Mouse (Mus musculus) CD4-positive, CD25-positive, alpha-beta regulatory T cell, adult 2 months (primary cell): ENCODE data around the gene Spdye4b.

Source experiments
- DNase-seq: peaks from one replicate; pipeline ENCODE4 v3.0.0-alpha.2; 2012; ENCODE audit warnings: low read depth, low spot score

Gene Spdye4b

DNA sequence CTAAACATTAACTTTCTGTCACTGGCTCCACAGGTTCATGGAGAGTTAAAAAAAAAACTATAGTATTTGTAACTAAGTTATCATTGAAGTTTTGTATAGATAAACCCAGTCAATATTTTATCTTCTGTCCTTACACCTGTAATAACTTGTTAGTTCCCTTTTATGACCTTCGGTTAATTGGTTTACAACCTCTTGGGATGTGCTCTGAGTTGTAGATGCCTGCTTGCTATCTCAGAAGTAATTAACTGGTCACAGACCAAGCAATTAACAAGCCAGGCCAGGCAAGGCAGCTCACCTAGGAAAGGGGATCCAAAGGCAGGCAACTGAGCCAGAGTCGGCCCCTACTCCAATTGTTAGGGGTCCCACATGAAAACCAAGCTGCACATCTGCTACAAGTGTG is 33.0 kb downstream of the Spdye4b start:
- DNase-seq: no peak

DNA sequence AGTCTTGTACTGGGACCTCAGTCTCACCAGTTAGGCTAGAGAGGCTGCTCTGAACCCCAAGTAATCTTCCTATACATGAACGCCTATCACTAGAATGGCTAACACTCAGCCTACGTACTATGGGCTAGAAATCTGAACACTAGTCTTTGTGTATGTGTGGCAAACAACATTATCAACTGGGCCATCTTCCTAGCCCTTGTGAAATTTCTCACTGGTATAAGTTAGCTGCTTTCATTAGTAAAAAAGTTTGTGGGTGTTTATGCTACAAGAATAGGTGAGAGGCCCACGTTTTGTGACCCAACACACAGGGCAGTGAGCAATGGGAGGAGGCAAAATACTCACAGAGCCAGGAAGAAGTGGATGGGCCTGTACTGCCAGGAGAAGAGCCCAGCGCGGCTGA is 40.2 kb downstream of the Spdye4b start:
- no peak for DNase-seq

DNA sequence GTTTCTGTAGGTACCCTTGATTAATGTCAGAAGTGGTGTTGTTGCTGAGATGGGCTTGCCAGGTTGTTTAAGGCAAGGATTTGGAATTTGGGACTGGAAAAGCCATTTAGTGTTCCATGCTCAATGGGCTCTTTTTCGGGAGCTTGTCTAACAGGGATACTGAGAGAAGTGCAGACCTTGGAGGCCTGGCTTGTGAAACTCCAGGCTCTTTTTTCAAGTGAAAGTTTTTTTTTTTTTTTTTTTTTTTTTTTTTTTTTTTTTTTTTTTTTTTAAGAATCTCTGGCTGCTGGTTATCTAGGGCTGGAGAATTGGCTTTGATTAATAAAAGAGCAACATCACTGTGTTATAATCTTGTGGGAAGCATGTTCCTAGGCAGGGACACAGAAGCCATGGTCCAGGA is 41.5 kb downstream of the Spdye4b start:
- DNase-seq: no peak

DNA sequence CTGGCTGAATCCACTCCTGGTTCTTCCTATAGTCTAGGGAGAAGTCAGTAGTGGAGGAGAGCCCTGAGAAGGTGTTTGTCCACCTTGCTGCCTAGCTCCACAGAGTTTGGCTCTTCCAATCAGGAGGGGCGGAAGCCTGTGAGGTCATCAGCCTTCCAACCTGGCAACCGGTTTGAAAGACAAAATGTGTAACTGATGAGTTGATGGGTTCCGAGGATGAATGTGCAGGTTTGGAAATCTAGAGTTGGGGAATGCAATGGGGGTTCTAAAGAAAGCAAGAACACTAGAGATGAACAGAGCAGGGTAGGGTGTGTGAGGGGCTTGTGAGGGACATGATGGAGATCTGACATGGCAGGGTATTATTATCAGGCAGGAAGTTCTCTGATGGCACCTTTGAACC is 46.0 kb downstream of the Spdye4b start, which contains the start of gene Spdye4a:
Gene Spdye4a, minus strand, starts transcription at position 101 of the 400 bp plus-strand sequence.
- DNase-seq: no peak

DNA sequence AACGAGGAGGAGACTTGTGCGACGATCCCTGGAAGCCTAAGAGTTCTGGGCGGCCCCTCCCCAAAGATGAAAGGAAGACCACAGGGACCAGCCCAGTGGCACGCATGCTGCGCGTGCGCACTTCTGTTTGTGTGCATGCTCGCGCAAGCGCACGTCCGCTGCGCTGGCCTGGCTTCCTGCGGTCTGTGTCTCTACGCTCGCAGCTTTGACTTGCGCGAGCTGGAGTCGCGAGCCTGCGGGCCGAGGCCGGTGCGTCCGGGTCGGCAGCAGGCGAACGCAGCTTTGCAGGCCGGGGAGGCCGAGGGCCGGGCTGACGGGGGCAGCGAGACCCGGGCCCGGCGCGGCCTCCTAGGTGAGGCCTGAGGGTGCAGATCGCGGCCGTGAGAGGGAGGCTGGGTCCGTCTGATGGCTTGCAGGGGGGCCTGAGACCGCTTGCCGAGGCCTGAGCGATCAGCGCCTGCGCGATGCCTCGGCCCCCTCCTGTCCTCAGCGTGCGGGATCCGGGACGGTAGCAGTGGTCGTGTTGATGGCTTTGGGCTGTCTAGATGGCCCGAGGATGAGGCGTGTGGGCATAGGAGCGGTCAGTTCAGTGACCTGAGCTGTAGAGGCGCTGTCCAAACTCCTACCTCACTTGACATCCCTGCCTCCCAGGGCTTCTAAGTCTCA is 54.3 kb downstream of the Spdye4b start, which contains the start of gene Zfp12:
Gene Zfp12, plus strand, starts transcription at position 136 of the 666 bp plus-strand sequence.
- peak; percentile 97 for DNase-seq

DNA sequence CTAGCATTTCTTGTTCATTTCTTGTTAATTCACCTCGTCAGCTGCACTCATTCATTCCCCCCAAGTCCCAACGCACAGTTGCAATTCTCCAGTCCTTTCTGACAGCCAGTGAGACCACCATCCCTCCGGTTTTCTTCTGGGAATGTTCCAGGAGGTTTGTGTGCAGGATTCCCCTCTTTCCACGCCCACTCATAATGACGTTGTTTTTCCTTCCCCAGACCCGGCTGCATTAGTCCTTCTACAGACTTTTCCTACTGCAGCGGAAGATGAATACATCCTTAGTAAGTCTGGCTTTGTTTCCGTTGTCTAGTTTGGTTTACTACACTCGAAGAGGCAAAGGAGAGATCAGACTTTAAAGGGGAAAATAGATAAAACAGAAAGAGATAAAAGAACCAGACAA is 55.2 kb downstream of the Spdye4b start:
- DNase-seq: no peak

DNA sequence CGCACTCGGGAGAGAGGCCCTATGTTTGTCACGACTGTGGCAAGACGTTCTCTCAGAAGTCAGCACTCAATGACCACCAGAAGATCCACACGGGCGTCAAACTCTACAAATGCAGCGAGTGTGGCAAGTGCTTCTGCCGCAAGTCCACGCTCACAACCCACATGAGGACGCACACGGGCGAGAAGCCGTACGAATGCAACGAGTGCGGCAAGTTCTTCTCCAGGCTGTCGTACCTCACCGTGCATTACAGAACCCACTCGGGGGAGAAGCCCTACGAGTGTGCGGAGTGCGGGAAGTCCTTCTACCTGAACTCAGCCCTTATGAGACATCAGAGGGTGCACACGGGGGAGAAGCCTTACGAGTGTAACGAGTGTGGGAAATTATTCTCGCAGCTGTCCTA is 64.1 kb downstream of the Spdye4b start:
- DNase-seq: no peak

DNA sequence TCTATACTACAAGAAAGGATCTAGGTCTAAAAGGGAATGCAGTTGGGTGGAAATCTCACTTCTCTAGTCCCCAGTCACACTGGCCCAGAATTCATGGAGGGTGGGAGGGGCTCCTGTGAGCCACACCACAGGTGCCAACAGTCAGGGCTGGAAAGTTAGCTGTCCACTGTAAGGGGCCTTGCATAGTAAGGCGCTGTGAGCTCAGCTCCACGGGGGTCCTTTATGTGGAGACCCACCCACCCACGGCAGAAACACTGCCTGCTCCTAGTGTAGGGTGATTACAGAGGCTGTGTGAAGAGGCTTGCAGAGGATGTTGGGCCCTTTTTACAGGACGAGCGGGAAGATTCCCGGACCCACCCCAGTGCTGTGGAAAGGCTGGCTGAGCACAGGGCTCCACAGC is 71.2 kb downstream of the Spdye4b start:
- DNase-seq: no peak

DNA sequence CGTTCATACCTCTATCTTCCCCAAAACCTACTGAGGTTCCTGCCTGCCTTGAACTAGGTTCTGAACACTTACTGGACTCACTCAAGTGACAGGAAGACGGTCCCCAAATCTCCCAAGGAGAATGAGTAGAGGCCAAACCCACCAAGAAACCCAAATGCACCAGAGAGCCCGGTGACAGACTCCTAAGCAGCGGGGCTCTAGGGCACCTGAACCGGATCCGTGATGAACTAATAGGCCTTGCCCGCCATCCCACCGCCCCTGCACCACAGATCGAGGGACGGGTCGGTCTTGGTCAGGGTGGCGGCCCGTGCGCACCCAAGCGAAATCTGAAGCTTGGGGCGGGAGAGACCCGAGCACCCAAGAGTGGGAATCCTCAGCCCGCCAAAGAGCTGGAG is 72.0 kb downstream of the Spdye4b start:
- DNase-seq: no peak

DNA sequence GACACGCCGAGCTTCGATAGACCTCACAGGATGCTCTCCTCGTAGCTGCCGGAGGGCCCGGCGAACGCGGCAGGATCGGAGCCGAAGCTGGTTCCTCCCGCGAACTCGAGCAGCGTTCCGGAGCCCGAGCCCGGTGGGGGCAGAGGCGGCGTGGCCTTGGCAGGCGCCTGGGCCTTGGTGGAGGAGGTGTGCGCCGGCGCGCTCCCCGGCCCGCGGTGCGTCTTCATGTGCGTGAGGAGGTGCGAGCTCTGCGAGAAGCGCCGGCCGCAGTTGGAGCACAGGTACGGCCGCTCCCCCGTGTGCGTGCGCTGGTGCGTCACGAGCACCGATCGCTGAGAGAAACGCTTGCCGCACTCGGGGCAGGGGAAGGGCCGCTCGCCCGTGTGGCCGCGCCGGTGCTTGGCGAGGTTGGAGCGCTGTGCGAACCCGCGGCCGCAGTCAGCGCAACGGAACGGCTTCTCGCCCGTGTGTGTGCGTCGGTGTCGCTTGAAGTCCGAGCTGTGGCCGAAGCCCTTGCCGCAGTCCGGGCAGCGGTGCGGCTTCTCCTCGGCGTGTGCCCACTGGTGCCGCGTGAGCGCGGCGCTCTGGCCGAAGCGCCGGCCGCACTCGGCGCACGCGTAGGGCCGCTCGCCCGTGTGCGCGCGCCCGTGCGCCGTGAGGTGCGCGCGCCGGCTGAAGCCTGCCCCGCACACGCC is 72.5 kb downstream of the Spdye4b start:
- peak; percentile 19 for DNase-seq

DNA sequence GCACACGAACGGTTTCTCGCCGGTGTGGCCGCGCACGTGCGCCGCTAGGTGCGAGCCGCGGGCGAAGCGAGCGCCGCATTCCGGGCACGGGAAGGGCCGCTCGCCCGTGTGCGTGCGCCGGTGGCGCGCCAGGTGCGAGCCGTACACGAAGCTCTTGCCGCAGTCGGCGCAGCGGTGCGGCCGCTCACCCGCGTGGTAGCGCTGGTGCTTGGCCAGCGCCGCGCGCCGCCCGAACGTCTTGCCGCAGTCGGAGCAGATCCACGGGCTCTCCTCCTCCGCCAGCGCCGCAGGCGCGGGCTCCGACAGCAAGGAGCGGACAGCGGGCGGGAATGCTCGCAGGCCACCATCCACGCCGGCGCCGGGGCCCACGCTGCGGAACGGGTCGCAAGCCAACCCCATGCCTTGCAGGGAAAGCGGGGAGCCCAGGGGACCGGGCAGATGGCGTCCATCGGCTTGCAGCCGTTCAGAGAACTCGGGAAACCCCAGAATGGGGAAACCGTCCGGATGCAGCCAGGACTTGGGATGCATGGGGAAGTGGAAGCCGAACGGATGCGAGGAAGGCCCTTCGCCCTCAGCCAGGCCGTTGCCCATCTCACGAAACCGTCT is 73.2 kb downstream of the Spdye4b start:
- DNase-seq: no peak
